Mouse (Mus musculus) left cerebral cortex, adult 9 months (tissue): ENCODE measurements around the gene Sept5.

Source experiments
- DNase-seq, 2 experiments: peaks; one replicate each; pipeline ENCODE4 v3.0.0; 2022; ENCODE audit warnings: low spot score in 2 of 2

Gene Sept5

DNA sequence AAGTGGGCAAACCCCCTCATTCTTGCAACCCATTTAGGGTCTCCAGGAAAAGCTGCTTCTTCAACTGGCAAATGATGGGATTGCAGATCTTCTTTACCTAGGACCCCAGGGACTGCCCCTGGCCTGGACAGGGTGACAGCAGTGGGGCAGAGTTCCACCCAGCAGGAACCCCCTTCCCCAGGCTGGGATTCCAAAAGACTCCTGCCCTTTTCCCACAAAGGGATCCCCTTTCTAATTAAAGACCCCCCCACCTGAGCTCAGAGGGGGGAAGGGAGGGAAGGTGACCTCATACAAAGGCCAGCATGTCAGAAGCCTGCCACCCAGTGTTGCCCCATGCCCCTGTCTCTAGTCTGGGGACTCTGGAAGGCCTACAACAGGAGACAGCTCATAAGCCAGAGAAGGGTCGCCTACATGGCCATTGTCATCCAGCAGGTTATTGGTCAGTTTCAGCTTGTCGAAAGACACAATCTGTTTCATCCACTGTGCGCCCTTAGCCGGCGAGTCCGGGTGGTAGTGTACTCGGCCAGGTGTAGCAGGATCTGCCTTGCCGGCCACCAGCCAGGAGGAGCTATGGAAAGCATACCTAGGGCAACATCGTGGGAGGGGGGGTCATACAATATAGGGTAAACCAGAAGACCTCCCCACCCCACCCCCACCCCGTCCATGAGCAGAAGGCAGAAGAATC is 45.9 kb downstream of the Sept5 start:
- no peak for DNase-seq

DNA sequence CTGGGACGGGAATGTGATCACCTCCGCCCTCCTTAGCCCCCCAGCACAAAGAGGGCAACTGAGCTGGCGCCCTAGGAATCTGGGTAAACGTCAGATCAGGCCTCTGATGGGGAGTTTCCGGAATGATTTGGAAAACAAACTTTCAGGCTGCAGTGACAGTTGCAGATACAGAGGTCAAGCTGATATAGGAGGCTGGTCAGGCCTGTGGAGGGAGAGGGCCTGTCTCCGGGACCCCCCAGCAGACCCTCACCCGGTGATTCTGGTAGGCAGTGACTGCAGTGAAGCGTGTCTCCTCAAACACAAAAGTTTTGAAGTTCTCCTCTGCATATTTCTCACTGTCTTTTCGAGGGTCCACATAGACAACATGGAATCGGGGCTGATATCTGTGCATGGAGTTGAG is 46.6 kb downstream of the Sept5 start:
- no peak for DNase-seq

DNA sequence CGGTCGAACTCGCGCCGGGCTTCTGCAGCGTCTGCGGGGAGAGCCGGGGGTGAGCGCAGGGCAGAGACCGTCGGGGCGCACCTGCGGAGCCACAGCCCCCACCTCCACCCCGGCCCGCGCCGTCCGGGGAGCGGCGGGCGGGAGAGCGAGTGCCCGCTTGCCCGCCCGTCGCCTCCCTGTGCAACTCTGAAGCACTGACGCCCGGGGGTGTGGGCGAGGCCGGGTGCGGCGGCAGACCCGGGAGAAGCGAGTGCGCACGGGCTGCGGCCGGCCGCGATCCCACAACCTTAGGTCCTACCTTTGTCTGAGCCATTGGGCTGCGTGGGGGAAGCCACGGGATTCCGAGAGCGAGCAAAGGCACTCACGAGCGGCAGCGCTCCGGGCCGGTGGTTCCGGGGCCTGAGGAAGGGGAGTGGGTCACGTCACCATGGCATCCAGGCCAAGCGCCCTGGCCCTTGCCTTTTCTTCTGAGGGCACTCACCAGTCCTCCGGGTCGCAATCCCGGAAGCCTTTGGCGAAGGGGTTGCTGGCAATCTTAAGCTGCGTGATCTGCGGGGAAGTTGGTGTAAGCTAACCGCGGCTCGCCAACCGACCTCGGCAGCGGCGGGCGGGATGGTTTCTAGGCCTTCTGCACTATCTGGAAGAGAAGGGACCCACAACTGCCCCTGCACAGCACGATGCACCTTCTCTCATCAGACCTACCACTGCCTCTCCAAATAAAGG is 47.2 kb downstream of the Sept5 start:
- no peak for DNase-seq

DNA sequence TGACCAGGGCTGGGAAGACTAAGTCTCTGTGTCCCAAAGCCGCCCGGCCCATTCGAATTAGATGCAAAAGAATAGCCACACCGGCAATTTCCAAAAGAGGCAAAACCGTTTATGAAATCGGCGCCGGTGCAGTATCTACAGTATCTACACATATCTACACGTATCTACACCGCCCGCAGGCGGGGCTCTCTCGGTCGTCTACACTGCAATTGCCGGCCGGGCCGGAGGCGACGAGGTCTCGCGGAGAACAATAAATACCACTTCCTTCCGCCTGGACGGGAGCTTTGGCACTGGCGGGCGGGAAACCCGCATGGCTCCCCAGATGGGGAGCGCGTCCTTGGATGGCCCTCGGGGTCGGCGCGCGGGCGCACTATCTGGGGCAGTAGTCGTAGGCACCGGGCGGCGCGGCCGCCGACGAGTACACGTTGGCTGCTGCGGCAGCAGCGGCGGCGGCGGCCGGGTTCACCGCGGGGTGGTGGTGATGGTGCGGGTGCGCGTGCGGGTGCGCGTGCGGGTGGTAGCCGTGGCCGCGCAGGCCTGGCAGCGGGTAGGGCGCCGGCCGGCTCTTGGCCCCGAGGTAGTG is 48.0 kb downstream of the Sept5 start:
- DNase-seq: no peak

DNA sequence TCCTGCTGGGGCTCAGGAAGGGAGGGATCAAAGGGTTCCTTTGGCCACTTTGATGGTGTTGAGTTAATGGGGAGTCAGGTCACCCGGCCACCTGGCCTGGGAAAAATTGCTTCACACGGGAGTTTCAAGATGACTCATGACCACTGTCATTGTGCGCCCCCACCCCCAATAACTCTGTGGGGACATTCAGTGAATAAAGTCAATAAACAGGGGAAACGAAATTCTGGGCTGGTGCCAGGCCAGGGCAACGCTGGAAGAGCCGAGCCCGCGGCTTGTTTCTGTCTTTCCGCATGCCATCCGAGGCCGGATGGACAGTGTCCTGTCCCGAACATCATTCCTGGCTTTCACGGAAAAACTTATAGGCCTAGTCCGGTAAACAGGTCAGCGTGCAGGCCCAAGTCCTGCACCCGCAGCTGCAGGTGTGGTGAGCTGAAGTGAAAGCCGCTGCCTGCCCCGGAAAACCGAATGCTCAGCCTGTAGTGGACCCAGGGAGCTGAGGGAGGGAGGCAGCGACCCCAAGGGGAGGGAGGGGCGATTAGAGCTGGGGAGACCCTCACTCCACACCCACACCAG is 48.6 kb downstream of the Sept5 start:
- no peak for DNase-seq

DNA sequence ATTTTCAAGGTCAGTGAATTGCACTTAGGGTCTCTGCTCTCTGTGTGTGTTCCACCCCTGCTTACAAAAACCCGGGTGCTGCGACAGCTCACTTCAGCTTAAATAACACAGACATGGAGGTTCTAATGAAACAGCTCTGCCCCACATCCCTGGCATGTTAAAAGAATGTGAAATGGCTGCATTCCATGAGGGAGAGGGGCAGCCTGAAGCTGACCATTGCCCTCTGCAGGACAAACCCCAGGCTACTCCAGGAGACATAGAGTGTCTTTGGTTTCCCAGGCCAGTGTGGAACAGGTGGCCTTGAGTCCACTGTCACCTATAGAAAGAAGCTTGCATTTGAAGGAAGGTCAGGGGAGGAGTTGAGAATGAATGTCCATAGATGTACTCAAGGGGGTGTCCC is 49.4 kb downstream of the Sept5 start:
- no peak for DNase-seq

DNA sequence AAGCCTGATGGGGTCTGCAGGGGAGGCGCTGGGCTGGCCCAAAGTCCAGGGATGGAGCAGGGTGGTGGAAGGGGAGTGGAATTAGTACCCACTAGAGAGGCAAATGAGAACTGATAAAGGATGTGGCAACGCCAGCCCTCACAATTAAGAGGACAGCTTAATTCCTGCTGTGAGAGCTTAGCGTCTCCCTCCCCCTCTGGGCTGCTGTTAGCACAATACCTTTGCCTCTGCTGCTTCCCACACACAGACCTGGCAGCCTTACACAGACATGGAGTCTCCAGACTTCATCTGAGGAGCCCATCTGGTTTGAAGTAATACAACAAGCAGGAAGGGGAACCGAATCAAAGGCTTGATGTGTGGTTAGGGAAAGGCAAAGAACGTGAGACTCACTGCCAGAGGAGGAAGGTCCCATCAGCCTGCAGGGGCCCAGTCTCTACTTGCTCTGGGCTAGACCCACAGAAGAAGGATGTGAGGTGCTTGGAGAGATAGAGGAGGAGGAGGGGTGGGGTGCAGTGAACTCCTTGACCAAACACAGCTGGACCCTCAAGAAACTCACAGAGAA is 52.1 kb downstream of the Sept5 start:
- DNase-seq: no peak

DNA sequence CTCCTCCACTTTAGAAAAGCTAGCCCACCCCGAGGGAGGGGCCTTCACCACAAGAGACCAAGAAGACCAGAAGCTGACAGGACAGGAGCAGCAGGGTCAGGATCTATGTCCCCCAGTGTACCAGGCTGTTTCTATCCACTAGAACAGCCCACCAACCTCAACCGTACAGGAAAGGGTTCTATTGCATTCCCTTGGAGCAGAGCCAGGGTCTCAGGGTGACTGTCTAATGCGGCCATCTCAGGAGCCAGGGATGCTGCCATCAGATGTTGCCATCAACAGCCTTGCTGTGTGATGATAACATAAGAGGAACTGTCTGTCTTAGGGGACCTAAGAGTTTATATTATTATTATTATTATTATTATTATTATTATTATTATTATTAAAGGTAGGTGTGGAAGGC is 52.7 kb downstream of the Sept5 start:
- DNase-seq: no peak

DNA sequence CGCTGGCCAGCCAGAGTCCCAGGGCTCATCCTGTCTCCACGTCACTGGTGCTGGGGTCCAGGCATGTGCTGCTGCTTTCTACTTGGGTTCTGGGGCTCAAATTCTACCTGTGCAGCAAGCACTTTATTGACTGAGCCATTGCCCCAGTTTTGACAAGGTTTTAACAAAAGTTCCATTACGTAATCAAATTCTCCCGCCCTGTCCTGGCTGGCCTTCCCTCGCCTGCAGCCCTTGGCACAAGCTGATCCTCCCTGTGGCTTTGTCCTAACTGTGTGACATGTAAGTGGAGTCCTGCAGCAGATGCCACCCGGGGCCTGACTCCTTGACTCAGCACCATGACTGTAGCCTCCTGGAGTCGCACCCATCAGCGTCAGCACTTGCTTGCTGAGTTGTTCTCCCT is 55.6 kb downstream of the Sept5 start:
- no peak for DNase-seq
